Mouse (Mus musculus): ENCODE measurements around the gene Tmem210. TPM values are rescaled to one million over a fixed set of nuclear protein-coding genes. Genes with fewer than 3 reads are reported as not detected.

Tmem210 gene
- polyA plus RNA-seq, 2 experiments, result not detected

DNA sequence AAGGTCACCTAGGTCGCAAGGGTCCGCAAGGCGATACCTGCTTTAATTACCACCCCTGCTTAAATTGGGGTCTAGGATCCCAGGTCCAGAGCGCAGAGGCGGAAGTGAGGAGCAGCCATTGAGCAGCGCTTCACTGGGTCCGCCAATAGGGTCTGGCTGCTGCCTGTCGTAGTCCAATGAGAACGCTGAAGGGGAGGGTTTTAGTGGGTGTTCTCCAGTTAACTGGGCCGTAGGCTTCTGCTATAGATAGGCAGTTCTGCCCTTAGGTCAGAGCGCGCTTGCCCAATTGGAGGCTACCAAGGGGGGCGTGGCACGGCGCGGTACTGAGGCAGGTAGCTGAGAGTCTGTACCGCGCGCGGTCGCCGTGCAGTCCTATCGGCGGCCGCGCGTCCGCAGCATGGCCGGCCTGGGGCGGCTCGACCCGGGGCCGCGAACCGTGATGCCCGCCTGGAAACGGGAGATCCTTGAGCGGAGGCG lies 25.6 kb upstream of the Tmem210 start, which contains the start of gene Tprn:
TSS of gene Tprn (plus strand) at position 328 of the 477 bp plus-strand sequence.
- peak within 1 kb of the TSS; percentile 80 to 81 for H3K4me3 ChIP-seq (ENCODE audit: insufficient read depth in 1 of 2, low read depth in 2 of 2, low read length in 2 of 2)
- H3K36me3 ChIP-seq (replicated peaks; ENCODE audit: control insufficient read depth, insufficient read depth, low read depth), result no peaks in the 10 kb centered on the region
- peaks cover 12 to 32% of the 10 kb centered on the region in 2 experiments for H3K4me1 ChIP-seq (replicated peaks; ENCODE audit: control insufficient read depth in 2 of 2, insufficient read depth in 2 of 2, low read length in 1 of 2)
- DNase-seq (ENCODE audit: low read depth in 3 of 3, low spot score in 3 of 3) (peak; percentile 97 to 98 (median 97)), ATAC-seq (ENCODE audit: insufficient read depth) (peak; percentile 100)
- no peaks in the 10 kb centered on the region for H3K27me3 ChIP-seq (ENCODE audit: control insufficient read depth, insufficient read depth, low read length)
- peak within 1 kb of the TSS; percentile 99 for H3K4me2 ChIP-seq (ENCODE audit: low read depth)
- H3K9me3 ChIP-seq (ENCODE audit: control insufficient read depth, low read length), result no peaks in the 10 kb centered on the region
- peak within 1 kb of the TSS; percentile 76 for H3K9ac ChIP-seq (replicated peaks)
- WGBS (ENCODE audit: insufficient replicate concordance), result 0% methylated on average over 39 of the region's 39 CpGs
- peak within 1 kb of the TSS; percentile 43; the same call in 1 of the 2 replicates for H3K27ac ChIP-seq
- TF ChIP-seq CTCF (IDR thresholded peaks at IDR 0.05; ENCODE audit: low read depth), result no peak
- no peak for TF ChIP-seq EP300 (IDR thresholded peaks at IDR 0.05; ENCODE audit: low read depth)

DNA sequence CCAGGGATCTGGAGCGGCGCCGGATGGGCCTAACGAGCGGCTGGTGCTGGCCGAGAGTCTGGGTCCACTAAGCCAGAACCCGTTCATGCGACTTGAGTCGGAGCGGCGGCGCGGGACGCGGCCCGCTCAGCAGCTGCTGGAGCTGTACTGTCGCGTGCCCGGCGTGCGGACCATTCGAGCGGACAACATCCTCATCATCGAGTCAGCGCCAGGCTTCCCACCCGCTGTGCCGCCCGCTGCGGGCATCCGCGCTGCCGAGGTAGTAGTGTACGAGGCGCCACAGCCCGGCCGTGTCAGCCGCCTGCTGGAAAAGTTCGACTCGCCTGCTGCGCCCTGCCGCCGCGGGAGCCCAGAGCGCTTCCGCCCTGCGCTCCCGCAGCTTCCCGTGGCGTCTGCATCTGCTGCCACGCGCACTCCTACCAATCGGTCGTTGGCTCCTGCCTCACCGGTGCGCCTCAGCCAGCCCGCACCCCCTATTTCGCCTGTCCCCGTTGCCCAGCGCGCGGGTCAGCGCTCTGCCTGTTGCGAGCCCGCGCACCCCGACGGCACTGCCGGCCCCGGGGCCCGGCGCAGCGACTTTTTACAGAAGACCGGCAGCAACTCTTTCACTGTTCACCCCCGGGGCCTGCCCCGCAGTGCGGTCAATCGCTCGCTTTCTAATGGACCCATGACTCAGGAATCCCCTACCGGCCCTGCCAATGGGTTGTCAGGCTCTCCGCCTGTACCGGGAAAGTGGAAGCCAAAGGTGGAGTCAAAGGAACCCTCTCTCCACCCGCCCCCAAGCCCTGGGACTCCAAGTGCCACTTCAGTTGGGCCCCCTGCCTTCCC lies 24.9 kb upstream of the Tmem210 start:
- H3K4me1 ChIP-seq (replicated peaks; ENCODE audit: control insufficient read depth in 2 of 2, insufficient read depth in 2 of 2, low read length in 1 of 2), result peaks cover 13 to 35% of the 10 kb centered on the region in 2 experiments
- TF ChIP-seq EP300 (IDR thresholded peaks at IDR 0.05; ENCODE audit: low read depth) (no peak), CTCF (IDR thresholded peaks at IDR 0.05; ENCODE audit: low read depth) (0 out of 2 replicates have a peak, but pooled peaks have one; percentile 8)
- DNase-seq (ENCODE audit: low read depth in 3 of 3, low spot score in 3 of 3) (no peak), ATAC-seq (ENCODE audit: insufficient read depth) (peak; percentile 38)
- H3K9me3 ChIP-seq (ENCODE audit: control insufficient read depth, low read length), result no peaks in the 10 kb centered on the region
- peak overlapping the region; percentile 99 for H3K4me2 ChIP-seq (ENCODE audit: low read depth)
- H3K36me3 ChIP-seq (replicated peaks; ENCODE audit: control insufficient read depth, insufficient read depth, low read depth), result no peaks in the 10 kb centered on the region
- H3K27ac ChIP-seq, result no peak overlapping the region; the same call in 1 of the 2 replicates
- H3K4me3 ChIP-seq (ENCODE audit: insufficient read depth in 1 of 2, low read depth in 2 of 2, low read length in 2 of 2), result peak overlapping the region; percentile 53 to 81
- under 1% methylated on average over 80 of the region's 82 CpGs for WGBS (ENCODE audit: insufficient replicate concordance)
- no peaks in the 10 kb centered on the region for H3K27me3 ChIP-seq (ENCODE audit: control insufficient read depth, insufficient read depth, low read length)
- H3K9ac ChIP-seq (replicated peaks), result peak overlapping the region; percentile 76

- ATAC-seq (ENCODE audit: insufficient read depth), result no peak
- H3K9ac ChIP-seq (replicated peaks), result peak overlapping the region; percentile 76
- peaks cover 13 to 35% of the 10 kb centered on the region in 2 experiments for H3K4me1 ChIP-seq (replicated peaks; ENCODE audit: control insufficient read depth in 2 of 2, insufficient read depth in 2 of 2, low read length in 1 of 2)
- peak overlapping the region; percentile 99 for H3K4me2 ChIP-seq (ENCODE audit: low read depth)
- H3K27me3 ChIP-seq (ENCODE audit: control insufficient read depth, insufficient read depth, low read length), result no peaks in the 10 kb centered on the region
- TF ChIP-seq CTCF (IDR thresholded peaks at IDR 0.05; ENCODE audit: low read depth), result no peak
- TF ChIP-seq EP300 (IDR thresholded peaks at IDR 0.05; ENCODE audit: low read depth), result no peak
- no peak for DNase-seq (ENCODE audit: low read depth in 3 of 3, low spot score in 3 of 3)
- H3K36me3 ChIP-seq (replicated peaks; ENCODE audit: control insufficient read depth, insufficient read depth, low read depth), result no peaks in the 10 kb centered on the region
- H3K4me3 ChIP-seq (ENCODE audit: insufficient read depth in 1 of 2, low read depth in 2 of 2, low read length in 2 of 2), result peak overlapping the region; percentile 53 to 81
- no peak overlapping the region for H3K27ac ChIP-seq
- no peaks in the 10 kb centered on the region for H3K9me3 ChIP-seq (ENCODE audit: control insufficient read depth, low read length)
- 30% methylated on average over 12 of the region's 12 CpGs for WGBS (ENCODE audit: insufficient replicate concordance)
Measured at GRCm38 (mm10) chr2:25263623-25264285, 24.2 kb upstream of the Tmem210 start.

DNA sequence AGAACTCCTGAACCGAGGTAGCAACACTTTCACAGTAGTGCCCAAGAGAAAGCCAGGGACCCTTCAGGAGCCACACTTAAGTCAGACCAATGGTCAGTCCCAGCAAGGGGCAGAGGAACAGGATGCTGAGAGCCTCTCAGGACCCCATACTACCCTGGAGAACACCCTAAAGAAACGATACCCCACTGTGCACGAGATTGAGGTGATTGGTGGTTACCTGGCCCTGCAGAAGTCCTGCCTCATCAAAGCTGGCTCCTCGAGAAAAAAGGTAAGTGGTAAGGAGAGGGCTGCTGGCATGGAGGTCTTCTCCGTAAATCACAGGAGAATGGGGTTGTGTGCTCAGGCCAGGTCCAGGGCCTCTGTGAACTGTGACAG lies 23.7 kb upstream of the Tmem210 start:
- 63% methylated on average over 5 of the region's 5 CpGs for WGBS (ENCODE audit: insufficient replicate concordance)
- Histone ChIP-seq H3K4me3 (ENCODE audit: insufficient read depth in 1 of 2, low read depth in 2 of 2, low read length in 2 of 2) (no peak overlapping the region), H3K4me2 (ENCODE audit: low read depth) (peak overlapping the region; percentile 99), H3K4me1 (replicated peaks; ENCODE audit: control insufficient read depth in 2 of 2, insufficient read depth in 2 of 2, low read length in 1 of 2) (peaks cover 13 to 35% of the 10 kb centered on the region in 2 experiments), H3K9me3 (ENCODE audit: control insufficient read depth, low read length) (no peaks in the 10 kb centered on the region), H3K36me3 (replicated peaks; ENCODE audit: control insufficient read depth, insufficient read depth, low read depth) (peaks cover 4% of the 10 kb centered on the region; the same call in 1 of the 2 replicates), H3K27me3 (ENCODE audit: control insufficient read depth, insufficient read depth, low read length) (no peaks in the 10 kb centered on the region), H3K9ac (replicated peaks) (no peak overlapping the region), H3K27ac (no peak overlapping the region)
- no peak for DNase-seq (ENCODE audit: low read depth in 3 of 3, low spot score in 3 of 3)
- no peak for ATAC-seq (ENCODE audit: insufficient read depth)
- TF ChIP-seq EP300 (IDR thresholded peaks at IDR 0.05; ENCODE audit: low read depth), result no peak
- TF ChIP-seq CTCF (IDR thresholded peaks at IDR 0.05; ENCODE audit: low read depth), result no peak

GRCm38 (mm10) chr2:25264851-25265250 lies 23.1 kb upstream of the Tmem210 start:
- WGBS (ENCODE audit: insufficient replicate concordance), result 63% methylated on average over 3 of the region's 3 CpGs
- TF ChIP-seq EP300 (IDR thresholded peaks at IDR 0.05; ENCODE audit: low read depth), result no peak
- no peak for TF ChIP-seq CTCF (IDR thresholded peaks at IDR 0.05; ENCODE audit: low read depth)
- peaks cover 13 to 35% of the 10 kb centered on the region in 2 experiments for H3K4me1 ChIP-seq (replicated peaks; ENCODE audit: control insufficient read depth in 2 of 2, insufficient read depth in 2 of 2, low read length in 1 of 2)
- DNase-seq (ENCODE audit: low read depth in 3 of 3, low spot score in 3 of 3) (no peak), ATAC-seq (ENCODE audit: insufficient read depth) (no peak)
- no peaks in the 10 kb centered on the region for H3K27me3 ChIP-seq (ENCODE audit: control insufficient read depth, insufficient read depth, low read length)
- H3K4me3 ChIP-seq (ENCODE audit: insufficient read depth in 1 of 2, low read depth in 2 of 2, low read length in 2 of 2), result no peak overlapping the region
- no peak overlapping the region for H3K27ac ChIP-seq
- peak overlapping the region; percentile 99 for H3K4me2 ChIP-seq (ENCODE audit: low read depth)
- no peaks in the 10 kb centered on the region for H3K9me3 ChIP-seq (ENCODE audit: control insufficient read depth, low read length)
- H3K36me3 ChIP-seq (replicated peaks; ENCODE audit: control insufficient read depth, insufficient read depth, low read depth), result peaks cover 9% of the 10 kb centered on the region
- no peak overlapping the region for H3K9ac ChIP-seq (replicated peaks)
